Mouse (Mus musculus) CH12.LX (cell line): ENCODE results near the gene Ankrd11. TPM values are rescaled to one million over a fixed set of nuclear protein-coding genes. Genes with fewer than 3 reads are reported as not detected.

ENCODE experiments used
- DNase-seq: peaks from one replicate; pipeline ENCODE4 v3.0.0-alpha.2; 2013; ENCODE audit errors: extremely low read depth
- H3K27ac ChIP-seq: 2 replicates; pipeline ENCODE4 v1.5.1; 2012; ENCODE audit warnings: low read depth, mild to moderate bottlenecking, control low read depth, moderate library complexity; ENCODE audit not compliant: insufficient read depth
- H3K27me3 ChIP-seq: replicated peaks from 2 replicates; pipeline ENCODE3; 2012; ENCODE audit warnings: inconsistent platforms
- H3K36me3 ChIP-seq, 2 experiments: replicated peaks in 1 of 2; 2 replicates each; pipeline versions ENCODE3 to v1.6.1; 2012; ENCODE audit warnings: inconsistent platforms in 1 of 2, low read length in 1 of 2, mild to moderate bottlenecking in 1 of 2, mixed read lengths in 1 of 2, moderate library complexity in 1 of 2; ENCODE audit not compliant: control insufficient read depth in 1 of 2, insufficient read depth in 1 of 2
- H3K4me1 ChIP-seq, 2 experiments: 2 replicates each; pipeline ENCODE4 v1.6.1; 2012; ENCODE audit warnings: inconsistent platforms in 1 of 2, moderate library complexity in 1 of 2; ENCODE audit not compliant: insufficient read depth in 2 of 2, control insufficient read depth in 1 of 2
- H3K4me2 ChIP-seq: 2 replicates; pipeline ENCODE4 v1.6.1; 2012; ENCODE audit warnings: low read depth, mild to moderate bottlenecking, control low read depth; ENCODE audit not compliant: poor library complexity, insufficient read depth, severe bottlenecking
- H3K4me3 ChIP-seq, 3 experiments: fragments of 150-350 bp in 1 of 3; sonication (generic) in 1 of 3; replicated peaks in 1 of 3; 2 replicates each; pipeline versions ENCODE3 to v1.5.1; 2011 to 2012; ENCODE audit warnings: low read depth in 2 of 3, low read length in 2 of 3, mild to moderate bottlenecking in 2 of 3, moderate library complexity in 2 of 3, control low read depth in 1 of 3, improper control_type of control experiment in 1 of 3, inconsistent platforms in 1 of 3, mixed read lengths in 1 of 3; ENCODE audit not compliant: poor library complexity in 1 of 3
- H3K79me2 ChIP-seq: replicated peaks from 2 replicates; pipeline ENCODE4 v1.6.1; 2012; ENCODE audit warnings: mild to moderate bottlenecking, moderate library complexity; ENCODE audit not compliant: control insufficient read depth, poor library complexity, insufficient read depth, severe bottlenecking; ENCODE audit errors: extremely low read depth
- H3K9ac ChIP-seq: 2 replicates; pipeline ENCODE4 v1.6.1; 2012; ENCODE audit warnings: low read depth, mild to moderate bottlenecking, control low read depth, moderate library complexity; ENCODE audit not compliant: insufficient read depth
- H3K9me3 ChIP-seq: replicated peaks from 2 replicates; pipeline ENCODE3; 2012; ENCODE audit warnings: low read length, inconsistent platforms, mixed read lengths
- BHLHE40 ChIP-seq: IDR thresholded peaks from 2 replicates; pipeline ENCODE4 v1.6.1; 2011; ENCODE audit warnings: mild to moderate bottlenecking, low read depth, low read length, improper control_type of control experiment
- CTCF ChIP-seq, 2 experiments: IDR thresholded peaks in 1 of 2; conservative IDR thresholded peaks in 1 of 2; 2 replicates each; pipeline ENCODE4 v1.5.1; 2011 to 2012; ENCODE audit warnings: low read depth in 2 of 2, low read length in 2 of 2, improper control_type of control experiment in 1 of 2, inconsistent platforms in 1 of 2, mild to moderate bottlenecking in 1 of 2, moderate library complexity in 1 of 2
- ELF1 ChIP-seq: IDR thresholded peaks from 2 replicates; pipeline ENCODE4 v1.6.1; 2014; ENCODE audit warnings: low read depth, mild to moderate bottlenecking, inconsistent platforms, low read length, improper control_type of control experiment
- EP300 ChIP-seq: IDR thresholded peaks from 2 replicates; pipeline ENCODE4 v1.6.1; 2011; ENCODE audit warnings: low read length, improper control_type of control experiment
- HCFC1 ChIP-seq: IDR thresholded peaks from 2 replicates; pipeline ENCODE4 v1.6.1; 2012; ENCODE audit warnings: low read depth, mild to moderate bottlenecking, inconsistent platforms, low read length, improper control_type of control experiment
- JUN ChIP-seq: IDR thresholded peaks from 2 replicates; pipeline ENCODE4 v1.6.1; 2011; ENCODE audit warnings: low read depth, mild to moderate bottlenecking, low read length, improper control_type of control experiment, moderate library complexity; ENCODE audit not compliant: insufficient read depth
- KAT2A ChIP-seq: IDR thresholded peaks from 2 replicates; pipeline ENCODE4 v1.6.1; 2012; ENCODE audit warnings: low read length, improper control_type of control experiment, inconsistent platforms; ENCODE audit not compliant: insufficient replicate concordance
- MAX ChIP-seq: IDR thresholded peaks from 2 replicates; pipeline ENCODE4 v1.6.1; 2011; ENCODE audit warnings: low read length, improper control_type of control experiment
- MXI1 ChIP-seq: IDR thresholded peaks from 2 replicates; pipeline ENCODE4 v1.6.1; 2011; ENCODE audit warnings: mild to moderate bottlenecking, low read depth, low read length, improper control_type of control experiment
- MYC ChIP-seq: IDR thresholded peaks from 2 replicates; pipeline ENCODE4 v1.6.1; 2011; ENCODE audit warnings: low read depth, mild to moderate bottlenecking, improper control_type of control experiment, low read length
- NELFE ChIP-seq: IDR thresholded peaks from 2 replicates; pipeline ENCODE4 v1.6.1; 2011; ENCODE audit warnings: low read depth, low read length, improper control_type of control experiment
- SMC3 ChIP-seq: IDR thresholded peaks from 2 replicates; pipeline ENCODE4 v1.6.1; 2011; ENCODE audit warnings: low read depth, low read length, improper control_type of control experiment
- TBP ChIP-seq: conservative IDR thresholded peaks from 2 replicates; pipeline ENCODE4 v1.6.1; 2011; ENCODE audit warnings: low read depth, low read length, improper control_type of control experiment
- UBTF ChIP-seq: IDR thresholded peaks from 2 replicates; pipeline ENCODE4 v1.6.1; 2012; ENCODE audit warnings: low read depth, mild to moderate bottlenecking, inconsistent platforms, low read length, improper control_type of control experiment, moderate library complexity
- dilution Hi-C: fragments of 300-500 bp; cut with MboI; formaldehyde crosslinking; loops from 2 replicates; pipeline ENCODE4 v1.14.3; 2020; ENCODE audit warnings: low sequenced_read_pairs; ENCODE audit not compliant: extremely low pct_unique_long_range_greater_than_20kb, extremely low pct_ligation_motif_present
- in situ Hi-C: fragments of 300-500 bp; cut with MboI; formaldehyde crosslinking; loops from 3 replicates; pipeline ENCODE4 v1.14.3; 2019; ENCODE audit warnings: low sequenced_read_pairs, low pct_ligation_motif_present, low pct_unique_long_range_greater_than_20kb, mixed read lengths
- polyA plus RNA-seq: library from polyadenylated mRNA; unstranded; fragments of >175 nt; gene quantifications from 2 replicates; pipeline ENCODE4 v1.2.1, GENCODE M21; 2012; ENCODE audit warnings: low read depth; ENCODE audit not compliant: insufficient read length
- total RNA-seq, 2 experiments: library from RNA; depleted of rRNA; stranded (reverse); fragments of 300-350 nt in 1 of 2; fragments of >200 nt in 1 of 2; gene quantifications; 2 replicates each; pipeline ENCODE4 v1.2.3; 2012 to 2014

Gene Ankrd11
- total and polyA plus RNA-seq, 3 experiments: 37.4 to 74.9 (median 60.7) TPM

- Histone ChIP-seq H3K79me2 (peaks cover 45% of the 10 kb centered on the region), H3K27ac (no peak overlapping the region), H3K36me3 (peaks cover 4 to 18% of the 10 kb centered on the region in 2 experiments), H3K4me3 (no peak overlapping the region), H3K9ac (no peak overlapping the region; the same call in 1 of the 2 replicates), H3K4me2 (no peak overlapping the region), H3K4me1 (peaks cover 3 to 24% of the 10 kb centered on the region in 2 experiments), H3K9me3 (no peaks in the 10 kb centered on the region), H3K27me3 (no peaks in the 10 kb centered on the region)
- DNase-seq: no peak
- in situ Hi-C loops (no loop called here), dilution Hi-C loops (no loop called here)
- TF ChIP-seq EP300 (peak; percentile 37; the same call in 1 of the 2 replicates), MYC (no peak), TBP (no peak)
Measured at GRCm38 (mm10) chr8:123043941-123044340, 1.9 kb upstream of the Ankrd11 start.

- Histone ChIP-seq H3K9me3 (no peaks in the 10 kb centered on the region), H3K4me1 (peaks cover 3 to 30% of the 10 kb centered on the region in 2 experiments), H3K4me2 (peak overlapping the region; percentile 85), H3K9ac (peak overlapping the region; percentile 97), H3K79me2 (peaks cover 53% of the 10 kb centered on the region), H3K27me3 (no peaks in the 10 kb centered on the region), H3K27ac (peak overlapping the region; percentile 76), H3K4me3 (peak overlapping the region; percentile 75 to 95 (median 83)), H3K36me3 (peaks cover 4 to 21% of the 10 kb centered on the region in 2 experiments)
- TF ChIP-seq CTCF (conservative IDR thresholded peaks at IDR 0.05 in 1 of 2, IDR thresholded peaks at IDR 0.05 in 1 of 2; ENCODE audit: low read depth in 2 of 2, low read length in 2 of 2) (no peak), SMC3 (no peak), HCFC1 (no peak), JUN (no peak), MYC (peak; percentile 36; the same call in 1 of the 2 replicates), MXI1 (no peak; the same call in 1 of the 2 replicates), BHLHE40 (peak; percentile 48)
- DNase-seq: no peak
- dilution Hi-C loops (no loop called here), in situ Hi-C loops (no loop called here)
Measured at GRCm38 (mm10) chr8:123042974-123043625, 1.0 kb upstream of the Ankrd11 start.

GRCm38 (mm10) chr8:123041774-123042105, 337 bp downstream of the Ankrd11 start:
- TF ChIP-seq NELFE: no peak
- TF ChIP-seq KAT2A: no peak
- no peak for TF ChIP-seq MAX
- no peak for TF ChIP-seq ELF1
- TF ChIP-seq UBTF: 0 out of 2 replicates have a peak, but pooled peaks have one; percentile 63
- no peaks in the 10 kb centered on the region for H3K27me3 ChIP-seq
- no peak overlapping the region for H3K4me2 ChIP-seq
- H3K4me3 ChIP-seq: peak overlapping the region; percentile 59 to 99 (median 95)
- H3K9me3 ChIP-seq: no peaks in the 10 kb centered on the region
- H3K27ac ChIP-seq: peak overlapping the region; percentile 43; the same call in 1 of the 2 replicates
- in situ Hi-C loops: no loop called here
- H3K9ac ChIP-seq: peak overlapping the region; percentile 99
- peaks cover 6 to 41% of the 10 kb centered on the region in 2 experiments for H3K4me1 ChIP-seq
- H3K79me2 ChIP-seq: peaks cover 67% of the 10 kb centered on the region
- dilution Hi-C loops: no loop called here
- peaks cover 4 to 28% of the 10 kb centered on the region in 2 experiments for H3K36me3 ChIP-seq
- DNase-seq: no peak
